Mouse (Mus musculus) thymus, adult 2 months (tissue): ENCODE data around the gene Ypel3.

Experiments
- CTCF ChIP-seq: fragments of 200-500 bp; IDR thresholded peaks from 2 replicates; pipeline ENCODE4 v1.5.1; 2012; ENCODE audit warnings: mild to moderate bottlenecking, control low read depth, low read length, moderate library complexity, borderline replicate concordance; ENCODE audit not compliant: control insufficient read depth, poor library complexity, insufficient read depth; ENCODE audit errors: extremely low read depth
- POLR2A ChIP-seq: fragments of 200-500 bp; IDR thresholded peaks from 2 replicates; pipeline ENCODE4 v1.6.1; 2012; ENCODE audit warnings: mild to moderate bottlenecking, low read length, control low read depth, moderate library complexity; ENCODE audit not compliant: control insufficient read depth, poor library complexity, insufficient read depth; ENCODE audit errors: extremely low read depth

DNA sequence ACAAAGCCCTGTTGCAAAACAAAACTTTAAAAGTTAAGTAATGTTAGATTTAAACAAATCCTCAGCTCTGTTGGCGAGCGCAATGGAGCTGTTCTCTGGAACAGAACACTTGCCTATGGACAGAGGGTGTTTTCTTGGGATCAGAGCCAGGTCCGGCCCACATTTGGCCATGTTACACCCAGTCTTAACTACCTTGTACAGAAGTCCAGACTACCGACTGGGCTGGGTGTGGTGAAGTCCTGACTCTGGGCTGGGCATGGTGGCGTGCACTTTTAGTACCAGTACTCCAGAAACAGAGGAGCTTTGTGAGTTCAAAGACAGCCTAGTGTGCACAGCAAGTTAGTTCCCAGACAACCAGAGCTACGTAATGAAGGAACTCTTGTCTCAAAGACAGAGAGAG lies 30.2 kb downstream of the Ypel3 start:
- TF ChIP-seq POLR2A (no peak), CTCF (no peak)
